Mouse (Mus musculus) lung, embryonic 14.5 days (tissue): ENCODE data around the gene Cks1brt. TPM values are rescaled to one million over a fixed set of nuclear protein-coding genes. Genes with fewer than 3 reads are reported as not detected.
A peak's percentile ranks its signal among the peaks of the same experiment; 100 is the strongest.
"Not testable (repeated sequence)": the region's sequence is repeated elsewhere in the genome, so short reads cannot be mapped to it uniquely, and the experiment has no call there.

ENCODE experiments used
- ATAC-seq: fragments of 200-750 bp; cut with Nextera tagmentation; 2 replicates; pipeline ENCODE4 v1.8.0; 2017; ENCODE audit warnings: mild to moderate bottlenecking, moderate TSS enrichment, moderate library complexity; ENCODE audit not compliant: insufficient read depth
- DNase-seq: peaks from one replicate; pipeline ENCODE4 v3.0.0-alpha.2; 2015
- H3K27ac ChIP-seq: fragments of 300-500 bp; sonication (generic); 2 replicates; pipeline ENCODE4 v1.5.1; 2014; ENCODE audit warnings: low read depth, mild to moderate bottlenecking, moderate library complexity
- H3K27me3 ChIP-seq: fragments of 300-500 bp; sonication (generic); 2 replicates; pipeline ENCODE4 v1.6.1; 2014; ENCODE audit warnings: low read length, control low read depth; ENCODE audit not compliant: insufficient read depth
- H3K36me3 ChIP-seq: fragments of 300-500 bp; sonication (generic); 2 replicates; pipeline ENCODE4 v1.6.1; 2014; ENCODE audit warnings: control low read depth; ENCODE audit not compliant: insufficient read depth
- H3K4me1 ChIP-seq: fragments of 300-500 bp; sonication (generic); 2 replicates; pipeline ENCODE4 v1.6.1; 2014; ENCODE audit warnings: antibody characterized with exemption, control low read depth; ENCODE audit not compliant: insufficient read depth
- H3K4me2 ChIP-seq: fragments of 300-500 bp; sonication (generic); 2 replicates; pipeline ENCODE4 v1.6.1; 2014; ENCODE audit warnings: mild to moderate bottlenecking
- H3K4me3 ChIP-seq: fragments of 300-500 bp; sonication (generic); 2 replicates; pipeline ENCODE4 v1.5.1; 2014; ENCODE audit warnings: low read depth, low read length
- H3K9ac ChIP-seq: fragments of 300-500 bp; sonication (generic); 2 replicates; pipeline ENCODE4 v1.6.1; 2014
- H3K9me3 ChIP-seq: fragments of 300-500 bp; sonication (generic); 2 replicates; pipeline ENCODE4 v1.6.1; 2016; ENCODE audit warnings: low read depth, low read length, control low read depth
- CTCF ChIP-seq: IDR thresholded peaks from 2 replicates; pipeline ENCODE4 v1.5.1; 2016; ENCODE audit warnings: antibody characterized with exemption, low read depth
- WGBS: fragments of 180-500 bp; shearing (Covaris S2); extraction: QIAGEN DNeasy Blood & Tissue Kit; methylation state at CpG from one replicate; pipeline ENCODE4 v1.1.7; 2014; 5-methylcytosine and 5-hydroxymethylcytosine counted together
- polyA plus RNA-seq: library from polyadenylated mRNA; unstranded; fragments of >200 nt; fragmentation: Nextera tagmentation; extraction: Ambion mirVana; gene quantifications from 2 replicates; pipeline ENCODE4 v1.2.1, GENCODE M21; 2014

Gene Cks1brt
- not detected in 2 replicates for polyA plus RNA-seq

GRCm38 (mm10) chr8:85151624-85152023 is at the start of gene Cks1brt:
Gene Cks1brt, plus strand, starts transcription at chr8:85151924.
- H3K4me2 ChIP-seq = no peak within 1 kb of the TSS
- 80% methylated on average over 3 of the region's 3 CpGs for WGBS
- DNase-seq = no peak
- H3K27me3 ChIP-seq = no peaks in the 10 kb centered on the region
- H3K36me3 ChIP-seq = no peaks in the 10 kb centered on the region
- H3K4me3 ChIP-seq = no peak within 1 kb of the TSS
- no peak for TF ChIP-seq CTCF
- H3K9me3 ChIP-seq = peaks cover 27% of the 10 kb centered on the region; the same call in 1 of the 2 replicates
- H3K9ac ChIP-seq = no peak within 1 kb of the TSS
- ATAC-seq = no peak
- no peaks in the 10 kb centered on the region for H3K4me1 ChIP-seq
- H3K27ac ChIP-seq = no peak within 1 kb of the TSS

DNA sequence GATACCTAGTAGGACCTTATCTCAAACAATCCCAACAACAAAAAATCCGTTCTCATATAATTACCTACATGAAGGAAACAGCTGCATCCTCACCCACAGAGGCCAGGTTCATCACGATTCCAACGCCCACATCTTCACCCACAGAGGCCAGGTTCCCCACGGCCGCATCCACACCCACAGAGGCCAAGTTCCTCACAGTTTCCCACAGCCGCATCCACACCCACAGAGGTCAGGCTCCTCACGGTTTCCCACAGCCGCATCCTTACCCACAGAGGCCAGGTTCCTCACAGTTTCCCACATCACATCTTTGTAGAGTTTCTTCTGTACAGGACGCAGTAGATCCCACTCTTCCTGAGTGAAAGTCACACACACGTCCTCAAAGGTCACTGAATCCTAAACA is 38.5 kb upstream of the Cks1brt start:
- H3K9me3 ChIP-seq = no peaks in the 10 kb centered on the region
- DNase-seq (no peak), ATAC-seq (no peak)
- H3K4me3 ChIP-seq = no peak overlapping the region
- peaks cover 25% of the 10 kb centered on the region for H3K36me3 ChIP-seq
- no peak for TF ChIP-seq CTCF
- no peaks in the 10 kb centered on the region for H3K27me3 ChIP-seq
- H3K4me1 ChIP-seq = no peaks in the 10 kb centered on the region
- H3K4me2 ChIP-seq = no peak overlapping the region
- 95% methylated on average over 10 of the region's 10 CpGs for WGBS
- no peak overlapping the region for H3K9ac ChIP-seq
- H3K27ac ChIP-seq = no peak overlapping the region

GRCm38 (mm10) chr8:85115501-85115900 is 36.2 kb upstream of the Cks1brt start:
- H3K27me3 ChIP-seq = no peaks in the 10 kb centered on the region
- peaks cover 14% of the 10 kb centered on the region for H3K36me3 ChIP-seq
- no peaks in the 10 kb centered on the region for H3K9me3 ChIP-seq
- no peak overlapping the region for H3K4me3 ChIP-seq
- no peaks in the 10 kb centered on the region for H3K4me1 ChIP-seq
- no peak for DNase-seq
- TF ChIP-seq CTCF = no peak
- ATAC-seq = no peak
- H3K9ac ChIP-seq = no peak overlapping the region
- no peak overlapping the region for H3K27ac ChIP-seq
- no peak overlapping the region for H3K4me2 ChIP-seq
- WGBS = 74% methylated on average over 4 of the region's 4 CpGs

GRCm38 (mm10) chr8:85116984-85117383 is 34.7 kb upstream of the Cks1brt start:
- Histone ChIP-seq H3K9ac (no peak overlapping the region), H3K36me3 (no peaks in the 10 kb centered on the region), H3K4me3 (no peak overlapping the region), H3K4me2 (no peak overlapping the region), H3K27ac (no peak overlapping the region), H3K9me3 (no peaks in the 10 kb centered on the region), H3K27me3 (no peaks in the 10 kb centered on the region), H3K4me1 (no peaks in the 10 kb centered on the region)
- TF ChIP-seq CTCF = no peak
- DNase-seq = peak; percentile 7
- no peak for ATAC-seq
- 59% methylated on average over 7 of the region's 7 CpGs for WGBS

DNA sequence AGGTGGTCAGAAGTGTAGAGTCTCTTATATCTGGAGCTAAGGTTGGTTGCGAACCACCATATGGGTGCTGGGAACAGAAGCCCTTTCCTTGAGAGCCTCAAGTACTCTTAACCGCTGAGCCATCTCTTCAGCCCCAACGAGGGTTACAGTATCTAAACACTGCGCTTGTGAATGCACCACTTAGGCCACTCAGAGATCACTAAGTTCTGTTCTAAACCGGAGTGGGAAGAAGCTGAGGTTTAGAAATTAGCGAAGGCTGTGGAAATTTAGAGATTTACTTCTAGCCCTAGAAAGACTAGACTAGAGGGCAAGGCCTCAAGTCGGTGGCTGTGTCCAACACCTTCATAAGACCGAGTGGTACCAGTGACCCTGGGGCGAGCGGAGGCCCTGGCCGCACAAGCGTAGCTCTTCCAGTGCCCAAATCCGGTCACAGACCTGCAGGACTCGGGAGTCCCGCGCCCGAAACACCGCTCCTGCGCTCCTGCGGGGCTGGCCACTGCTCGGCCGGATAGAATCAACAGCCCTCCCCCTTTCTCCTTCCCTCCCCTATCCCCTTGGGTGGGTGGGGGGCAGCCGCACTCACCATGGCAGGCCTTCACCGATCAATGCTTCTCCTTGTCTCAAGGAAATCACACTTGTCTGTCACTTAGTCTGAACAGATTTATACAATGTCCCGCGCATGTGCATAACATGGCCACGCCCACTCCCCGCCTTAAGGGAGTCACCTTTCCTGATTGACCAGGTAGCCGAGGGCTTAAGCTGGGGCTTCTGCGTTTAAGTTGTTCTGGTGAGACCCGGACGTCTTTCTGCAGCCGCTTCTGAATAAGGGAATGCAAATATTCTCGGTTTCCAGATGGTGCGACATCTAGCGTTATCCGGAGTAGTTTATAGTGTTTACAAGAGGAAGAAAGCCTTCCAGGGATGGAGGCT is 32.4 kb upstream of the Cks1brt start:
- Histone ChIP-seq H3K27ac (peak overlapping the region; percentile 56; the same call in 1 of the 2 replicates), H3K36me3 (no peaks in the 10 kb centered on the region), H3K4me1 (no peaks in the 10 kb centered on the region), H3K9ac (peak overlapping the region; percentile 65), H3K9me3 (no peaks in the 10 kb centered on the region), H3K4me2 (peak overlapping the region; percentile 78), H3K4me3 (peak overlapping the region; percentile 65), H3K27me3 (no peaks in the 10 kb centered on the region)
- WGBS = 5% methylated on average over 37 of the region's 37 CpGs
- peak; percentile 63 for TF ChIP-seq CTCF
- ATAC-seq = peak; percentile 93
- peak; percentile 93 for DNase-seq

DNA sequence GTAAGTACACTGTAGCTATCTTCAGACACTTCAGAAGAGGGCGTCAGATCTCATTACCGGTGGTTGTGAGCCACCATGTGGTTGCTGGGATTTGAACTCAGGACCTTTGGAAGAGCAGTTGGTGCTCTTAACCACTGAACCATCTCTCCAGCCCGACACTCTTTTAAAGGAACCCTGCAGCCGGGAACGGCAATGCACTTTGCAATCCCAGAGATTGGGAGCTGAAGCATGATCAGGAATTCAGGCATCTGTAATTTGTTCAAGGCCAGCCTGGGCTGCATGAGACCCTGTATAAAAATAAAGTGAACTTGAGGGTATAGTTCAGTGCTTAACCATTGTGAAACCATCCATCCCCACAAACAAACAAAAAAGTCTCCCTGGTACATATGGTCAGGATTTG is 31.5 kb upstream of the Cks1brt start:
- not testable (repeated sequence) for DNase-seq, H3K4me3 ChIP-seq, H3K4me2 ChIP-seq, H3K9ac ChIP-seq, H3K4me1 ChIP-seq, ATAC-seq, H3K27ac ChIP-seq, H3K27me3 ChIP-seq, H3K36me3 ChIP-seq, H3K9me3 ChIP-seq
- 83% methylated on average over 5 of the region's 5 CpGs for WGBS

- H3K4me1 ChIP-seq = no peaks in the 10 kb centered on the region
- H3K9me3 ChIP-seq = no peaks in the 10 kb centered on the region
- no peaks in the 10 kb centered on the region for H3K27me3 ChIP-seq
- WGBS = 63% methylated on average over 3 of the region's 3 CpGs
- TF ChIP-seq CTCF = no peak
- H3K4me3 ChIP-seq = no peak within 1 kb of the TSS
- ATAC-seq (no peak), DNase-seq (no peak)
- H3K9ac ChIP-seq = no peak within 1 kb of the TSS
- no peak within 1 kb of the TSS for H3K27ac ChIP-seq
- H3K36me3 ChIP-seq = no peaks in the 10 kb centered on the region
- H3K4me2 ChIP-seq = no peak within 1 kb of the TSS
Measured at GRCm38 (mm10) chr8:85122995-85123394, 28.7 kb upstream of the Cks1brt start, which contains the start of gene Zfp791. Gene Zfp791, minus strand, starts transcription at chr8:85123095.
